Mouse (Mus musculus) midbrain, embryonic 16.5 days (tissue): ENCODE data around the gene Pik3r1. TPM values are rescaled to one million over a fixed set of nuclear protein-coding genes. Genes with fewer than 3 reads are reported as not detected.

Experiments used
- ATAC-seq: fragments of 200-750 bp; cut with Nextera tagmentation; 2 replicates; pipeline ENCODE4 v1.8.0; 2017; ENCODE audit warnings: moderate TSS enrichment
- H3K27ac ChIP-seq: fragments of 300-500 bp; sonication (generic); 2 replicates; pipeline ENCODE4 v1.5.1; 2014; ENCODE audit warnings: mild to moderate bottlenecking, low read length, mixed read lengths
- H3K27me3 ChIP-seq: fragments of 300-500 bp; sonication (generic); 2 replicates; pipeline ENCODE4 v1.6.1; 2014; ENCODE audit warnings: low read depth, low read length, mixed read lengths; ENCODE audit not compliant: control insufficient read depth, insufficient read depth
- H3K36me3 ChIP-seq: fragments of 300-500 bp; sonication (generic); 2 replicates; pipeline ENCODE4 v1.6.1; 2014; ENCODE audit warnings: mild to moderate bottlenecking, low read length, moderate library complexity, mixed read lengths; ENCODE audit not compliant: control insufficient read depth, insufficient read depth
- H3K4me1 ChIP-seq: fragments of 300-500 bp; sonication (generic); 2 replicates; pipeline ENCODE4 v1.6.1; 2014; ENCODE audit warnings: mild to moderate bottlenecking, low read length, mixed read lengths; ENCODE audit not compliant: control insufficient read depth, insufficient read depth
- H3K4me2 ChIP-seq: fragments of 300-500 bp; sonication (generic); 2 replicates; pipeline ENCODE4 v1.6.1; 2014; ENCODE audit warnings: mild to moderate bottlenecking, low read length, mixed read lengths
- H3K4me3 ChIP-seq: fragments of 300-500 bp; sonication (generic); 2 replicates; pipeline ENCODE4 v1.5.1; 2014; ENCODE audit warnings: low read depth, mild to moderate bottlenecking, low read length, moderate library complexity, mixed read lengths
- H3K9ac ChIP-seq: fragments of 300-500 bp; sonication (generic); 2 replicates; pipeline ENCODE4 v1.6.1; 2014; ENCODE audit warnings: low read depth, low read length, mixed read lengths
- H3K9me3 ChIP-seq: fragments of 300-500 bp; sonication (generic); replicated peaks from 2 replicates; pipeline ENCODE4 v1.6.1; 2014; ENCODE audit warnings: mild to moderate bottlenecking, low read length, mixed read lengths; ENCODE audit not compliant: control insufficient read depth, poor library complexity, severe bottlenecking
- WGBS: fragments of 180-500 bp; shearing (Covaris S2); extraction: QIAGEN DNeasy Blood & Tissue Kit; methylation state at CpG from one replicate; pipeline ENCODE4 v1.1.7; 2014; 5-methylcytosine and 5-hydroxymethylcytosine counted together
- polyA plus RNA-seq: library from polyadenylated mRNA; unstranded; fragments of >200 nt; fragmentation: Nextera tagmentation; extraction: Ambion mirVana; gene quantifications from 2 replicates; pipeline ENCODE4 v1.2.1, GENCODE M21; 2015

Pik3r1 gene
- polyA plus RNA-seq, 1 experiment from 2014 or later = 45.7 TPM

GRCm38 (mm10) chr13:101678036-101678435, 90.0 kb downstream of the Pik3r1 start:
- no peak overlapping the region for H3K4me3 ChIP-seq
- H3K4me1 ChIP-seq = no peaks in the 10 kb centered on the region
- H3K4me2 ChIP-seq = no peak overlapping the region
- 93% methylated on average over 4 of the region's 4 CpGs for WGBS
- H3K9ac ChIP-seq = no peak overlapping the region
- no peak for ATAC-seq
- H3K36me3 ChIP-seq = no peaks in the 10 kb centered on the region
- H3K27me3 ChIP-seq = no peaks in the 10 kb centered on the region
- H3K27ac ChIP-seq = no peak overlapping the region
- no peaks in the 10 kb centered on the region for H3K9me3 ChIP-seq

DNA sequence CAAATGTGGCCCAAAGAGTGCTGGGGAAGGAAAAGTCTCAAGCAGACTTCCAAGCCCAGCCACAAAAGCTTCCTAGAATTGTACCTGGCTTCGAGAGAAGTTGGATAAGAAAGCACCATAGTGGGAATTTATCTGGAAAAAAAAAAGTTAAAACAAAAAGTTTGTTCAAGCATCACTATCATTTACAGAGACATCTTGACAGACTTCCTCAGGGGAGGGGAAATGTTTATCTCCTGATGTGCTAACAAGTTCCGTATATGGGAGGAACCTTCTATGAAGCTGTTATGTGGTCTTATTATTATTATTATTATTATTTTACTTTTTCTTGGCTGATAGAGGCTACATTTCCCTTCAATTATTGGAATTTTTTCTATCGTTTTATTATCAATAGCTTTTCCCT, 94.1 kb downstream of the Pik3r1 start:
- Histone ChIP-seq H3K36me3 (no peaks in the 10 kb centered on the region), H3K4me3 (no peak overlapping the region), H3K4me2 (no peak overlapping the region), H3K9me3 (no peaks in the 10 kb centered on the region), H3K27ac (no peak overlapping the region), H3K4me1 (no peaks in the 10 kb centered on the region), H3K9ac (no peak overlapping the region), H3K27me3 (no peaks in the 10 kb centered on the region)
- WGBS = 83% methylated on average over 3 of the region's 3 CpGs
- no peak for ATAC-seq

DNA sequence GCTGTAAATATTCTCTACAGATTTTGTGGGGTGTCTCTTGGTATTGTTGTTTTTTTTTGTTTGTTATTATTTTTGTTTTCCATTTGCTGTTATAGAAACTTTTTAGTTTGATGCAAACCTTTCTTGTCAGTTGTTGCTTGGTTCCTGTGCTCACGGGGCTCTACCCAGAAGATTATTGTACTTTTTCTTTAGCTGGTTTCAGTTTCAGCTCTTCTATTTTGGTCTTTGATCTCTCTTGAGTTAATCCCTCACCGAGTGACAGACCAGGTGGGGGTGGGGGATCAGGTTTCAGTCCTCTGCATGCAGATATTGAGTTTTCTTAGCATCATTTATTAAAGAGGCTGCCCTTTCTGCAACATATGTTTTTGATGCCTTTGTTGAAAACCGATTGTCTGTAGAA, 99.2 kb downstream of the Pik3r1 start:
- Histone ChIP-seq H3K4me2 (no peak overlapping the region), H3K27ac (no peak overlapping the region), H3K9me3 (peaks cover 6% of the 10 kb centered on the region; the same call in 1 of the 2 replicates), H3K4me3 (no peak overlapping the region), H3K27me3 (no peaks in the 10 kb centered on the region), H3K9ac (no peak overlapping the region), H3K36me3 (no peaks in the 10 kb centered on the region; the same call in 1 of the 2 replicates), H3K4me1 (no peaks in the 10 kb centered on the region)
- WGBS = 28% methylated on average over 3 of the region's 3 CpGs
- no peak for ATAC-seq

DNA sequence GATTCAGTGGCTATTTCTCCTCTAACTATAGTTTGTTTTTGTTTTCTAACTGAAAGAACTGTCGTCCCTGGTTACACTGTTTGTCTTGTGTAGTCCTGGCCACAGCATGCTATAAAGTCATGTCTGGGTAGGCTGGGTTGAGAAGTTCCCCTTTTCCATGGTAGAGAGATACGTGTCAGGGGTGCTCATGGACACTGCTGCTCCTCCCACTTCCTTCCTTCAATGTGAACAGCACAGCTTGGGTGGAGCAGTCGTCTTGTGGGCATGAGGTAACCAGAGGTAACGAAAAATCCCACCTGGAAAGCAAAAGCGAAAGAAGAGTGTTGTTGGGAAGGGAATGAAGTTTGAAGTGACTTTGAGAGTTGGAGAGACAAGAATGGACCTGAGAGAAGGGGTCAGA, 104.0 kb downstream of the Pik3r1 start:
- Histone ChIP-seq H3K27me3 (no peaks in the 10 kb centered on the region), H3K4me1 (no peaks in the 10 kb centered on the region), H3K4me3 (no peak overlapping the region), H3K36me3 (no peaks in the 10 kb centered on the region; the same call in 1 of the 2 replicates), H3K9me3 (peaks cover 6% of the 10 kb centered on the region; the same call in 1 of the 2 replicates), H3K9ac (no peak overlapping the region), H3K27ac (no peak overlapping the region), H3K4me2 (no peak overlapping the region)
- ATAC-seq = no peak
- WGBS = 81% methylated on average over 5 of the region's 5 CpGs

DNA sequence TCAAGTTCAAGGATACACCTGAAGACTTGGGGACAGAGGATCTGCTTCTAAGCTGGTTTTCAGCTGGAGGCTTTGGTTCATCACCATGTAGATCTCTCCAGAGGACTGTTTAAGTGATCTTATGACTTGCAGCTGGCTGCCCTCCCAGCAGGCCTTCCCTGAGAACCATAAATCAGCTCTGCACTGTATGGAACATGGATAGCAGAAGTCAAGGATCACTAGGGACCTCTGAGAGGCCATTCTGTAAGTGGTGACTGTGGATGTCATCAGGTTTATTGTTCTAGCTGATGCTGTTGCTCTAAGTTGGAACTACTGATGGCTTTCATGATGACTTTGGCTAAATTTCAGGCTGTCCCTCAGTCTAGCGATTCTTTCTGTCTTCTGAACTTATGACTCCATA, 105.1 kb downstream of the Pik3r1 start:
- H3K4me3 ChIP-seq = no peak overlapping the region
- H3K9ac ChIP-seq = no peak overlapping the region
- WGBS = 86% methylated on average over 1 of the region's 1 CpGs
- no peaks in the 10 kb centered on the region for H3K4me1 ChIP-seq
- H3K27ac ChIP-seq = no peak overlapping the region
- no peak for ATAC-seq
- no peaks in the 10 kb centered on the region for H3K27me3 ChIP-seq
- peaks cover under 1% of the 10 kb centered on the region; the same call in 1 of the 2 replicates for H3K9me3 ChIP-seq
- H3K4me2 ChIP-seq = no peak overlapping the region
- H3K36me3 ChIP-seq = no peaks in the 10 kb centered on the region; the same call in 1 of the 2 replicates

GRCm38 (mm10) chr13:101661567-101661966, 106.5 kb downstream of the Pik3r1 start:
- no peak for ATAC-seq

GRCm38 (mm10) chr13:101660187-101660586, 107.8 kb downstream of the Pik3r1 start:
- no peak for ATAC-seq
- Histone ChIP-seq H3K4me1 (no peaks in the 10 kb centered on the region), H3K9me3 (no peaks in the 10 kb centered on the region), H3K27ac (no peak overlapping the region), H3K36me3 (no peaks in the 10 kb centered on the region), H3K27me3 (no peaks in the 10 kb centered on the region), H3K4me3 (no peak overlapping the region), H3K4me2 (no peak overlapping the region), H3K9ac (no peak overlapping the region)
- 95% methylated on average over 2 of the region's 2 CpGs for WGBS

More at GRCm38 (mm10) chr13:101661567-101661966, 106.5 kb downstream of the Pik3r1 start:
- WGBS = 86% methylated on average over 6 of the region's 6 CpGs
- H3K27me3 ChIP-seq = no peaks in the 10 kb centered on the region
- H3K9me3 ChIP-seq = no peaks in the 10 kb centered on the region
- H3K9ac ChIP-seq = no peak overlapping the region
- no peak overlapping the region for H3K4me3 ChIP-seq
- no peak overlapping the region for H3K27ac ChIP-seq
- H3K4me1 ChIP-seq = no peaks in the 10 kb centered on the region
- no peak overlapping the region for H3K4me2 ChIP-seq
- H3K36me3 ChIP-seq = no peaks in the 10 kb centered on the region

DNA sequence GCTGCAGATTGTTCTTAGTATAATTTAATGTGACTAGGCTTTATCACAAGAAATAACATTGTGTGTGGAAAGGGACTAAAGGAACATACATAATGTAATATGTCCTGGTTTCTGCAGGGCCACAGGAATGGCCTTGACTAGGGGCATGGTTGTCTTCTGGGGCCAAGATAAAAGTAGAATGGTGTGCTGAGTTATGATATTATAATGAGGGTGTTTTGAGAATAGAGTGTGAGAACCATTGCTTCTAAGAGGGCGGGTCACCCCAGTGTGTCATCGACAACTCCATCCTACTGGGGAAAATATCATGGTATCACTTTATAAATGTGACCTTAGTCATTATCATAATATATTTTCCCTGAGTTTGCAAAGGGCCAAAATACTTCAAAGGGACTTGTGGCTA, 115.9 kb downstream of the Pik3r1 start:
- Histone ChIP-seq H3K9ac (no peak overlapping the region), H3K27me3 (no peaks in the 10 kb centered on the region), H3K9me3 (no peaks in the 10 kb centered on the region), H3K4me2 (no peak overlapping the region), H3K4me1 (no peaks in the 10 kb centered on the region), H3K27ac (no peak overlapping the region), H3K4me3 (no peak overlapping the region), H3K36me3 (no peaks in the 10 kb centered on the region)
- 88% methylated on average over 2 of the region's 2 CpGs for WGBS
- no peak for ATAC-seq

DNA sequence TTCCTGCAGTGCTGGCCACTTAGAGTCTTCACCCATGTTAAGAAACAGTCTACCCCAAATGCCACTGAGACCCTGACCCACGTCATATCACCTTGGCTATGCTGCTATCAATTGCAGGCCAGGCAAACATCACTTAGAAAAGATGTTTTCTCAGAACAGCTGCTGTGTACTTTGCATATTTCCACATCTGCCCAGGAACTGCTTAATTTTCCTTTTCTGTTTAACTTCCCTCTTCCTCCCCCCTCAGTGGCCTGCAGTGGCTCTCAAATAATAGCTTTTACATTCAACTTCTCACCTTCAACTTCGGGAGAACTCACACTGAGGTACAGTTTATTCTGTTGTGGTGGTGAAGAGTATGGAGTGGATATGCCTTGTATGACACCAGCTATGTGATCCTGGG, 126.4 kb downstream of the Pik3r1 start:
- no peaks in the 10 kb centered on the region for H3K9me3 ChIP-seq
- no peak overlapping the region for H3K4me2 ChIP-seq
- H3K36me3 ChIP-seq = no peaks in the 10 kb centered on the region
- no peak for ATAC-seq
- no peak overlapping the region for H3K27ac ChIP-seq
- WGBS = 90% methylated on average over 2 of the region's 2 CpGs
- no peaks in the 10 kb centered on the region for H3K27me3 ChIP-seq
- no peak overlapping the region for H3K4me3 ChIP-seq
- H3K4me1 ChIP-seq = no peaks in the 10 kb centered on the region
- no peak overlapping the region for H3K9ac ChIP-seq
